Mouse (Mus musculus): ENCODE measurements around the gene Dpyd. TPM values are rescaled to one million over a fixed set of nuclear protein-coding genes. Genes with fewer than 3 reads are reported as not detected.

Gene Dpyd
- polyA plus RNA-seq, 1 experiment from 2014 or later = 6.8 TPM

DNA sequence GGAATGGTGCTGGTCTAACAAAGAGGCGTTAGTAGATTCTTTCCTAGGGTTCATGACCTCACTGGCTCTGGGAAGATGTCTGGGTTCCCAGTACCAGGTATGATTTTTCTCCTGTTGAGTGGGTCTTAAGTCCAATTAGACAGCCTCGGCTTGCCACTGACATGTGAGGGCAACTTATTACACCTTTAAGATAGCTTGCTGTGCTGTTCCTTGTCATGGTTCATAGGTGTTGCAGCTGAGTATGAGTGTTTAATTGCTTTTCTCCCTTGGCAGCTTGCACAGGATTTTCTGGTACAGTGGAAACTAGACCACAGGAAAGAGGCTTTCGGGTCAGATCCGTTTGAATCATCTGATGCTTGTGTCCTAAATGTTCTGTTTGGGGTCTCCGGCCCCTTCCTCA, 290.8 kb downstream of the Dpyd start:
- DNase-seq (no peak), ATAC-seq (ENCODE audit: insufficient read depth) (no peak)
- Histone ChIP-seq H3K9ac (no peak overlapping the region), H3K4me1 (ENCODE audit: insufficient read depth) (no peaks in the 10 kb centered on the region), H3K27me3 (ENCODE audit: insufficient read depth, low read length) (no peaks in the 10 kb centered on the region), H3K4me3 (ENCODE audit: low read depth, low read length) (no peak overlapping the region), H3K27ac (ENCODE audit: low read depth) (no peak overlapping the region), H3K36me3 (ENCODE audit: insufficient read depth) (no peaks in the 10 kb centered on the region), H3K9me3 (ENCODE audit: low read depth, low read length) (no peaks in the 10 kb centered on the region), H3K4me2 (no peak overlapping the region)
- 77% methylated on average over 5 of the region's 5 CpGs for WGBS
- TF ChIP-seq CTCF (IDR thresholded peaks at IDR 0.05; ENCODE audit: low read depth) = no peak

DNA sequence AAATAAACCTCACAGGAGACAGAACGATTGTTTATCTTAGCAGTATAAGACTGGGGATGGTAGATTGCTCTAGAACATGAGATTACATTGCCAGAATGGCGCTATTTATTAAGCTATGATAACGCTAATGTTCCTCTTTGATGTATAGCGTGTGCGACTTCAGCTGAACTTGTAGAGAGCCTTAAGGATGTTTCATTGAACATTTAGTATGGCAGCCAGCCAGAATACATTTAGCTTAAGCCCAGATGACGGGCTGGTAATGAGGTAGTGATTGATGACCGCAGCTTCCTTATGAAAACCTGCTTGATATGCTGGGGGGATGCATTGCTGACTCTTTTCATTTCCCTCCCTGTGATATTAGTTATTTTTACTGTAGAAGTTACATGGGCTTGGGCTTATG, 293.5 kb downstream of the Dpyd start:
- no peak overlapping the region for H3K4me3 ChIP-seq (ENCODE audit: low read depth, low read length)
- no peaks in the 10 kb centered on the region for H3K36me3 ChIP-seq (ENCODE audit: insufficient read depth)
- WGBS = 25% methylated on average over 7 of the region's 7 CpGs
- TF ChIP-seq CTCF (IDR thresholded peaks at IDR 0.05; ENCODE audit: low read depth) = no peak
- no peaks in the 10 kb centered on the region for H3K4me1 ChIP-seq (ENCODE audit: insufficient read depth)
- H3K9ac ChIP-seq = no peak overlapping the region
- peak; percentile 63 for ATAC-seq (ENCODE audit: insufficient read depth)
- H3K27ac ChIP-seq (ENCODE audit: low read depth) = no peak overlapping the region
- peak; percentile 57 for DNase-seq
- no peaks in the 10 kb centered on the region for H3K27me3 ChIP-seq (ENCODE audit: insufficient read depth, low read length)
- no peak overlapping the region for H3K4me2 ChIP-seq
- no peaks in the 10 kb centered on the region for H3K9me3 ChIP-seq (ENCODE audit: low read depth, low read length)

DNA sequence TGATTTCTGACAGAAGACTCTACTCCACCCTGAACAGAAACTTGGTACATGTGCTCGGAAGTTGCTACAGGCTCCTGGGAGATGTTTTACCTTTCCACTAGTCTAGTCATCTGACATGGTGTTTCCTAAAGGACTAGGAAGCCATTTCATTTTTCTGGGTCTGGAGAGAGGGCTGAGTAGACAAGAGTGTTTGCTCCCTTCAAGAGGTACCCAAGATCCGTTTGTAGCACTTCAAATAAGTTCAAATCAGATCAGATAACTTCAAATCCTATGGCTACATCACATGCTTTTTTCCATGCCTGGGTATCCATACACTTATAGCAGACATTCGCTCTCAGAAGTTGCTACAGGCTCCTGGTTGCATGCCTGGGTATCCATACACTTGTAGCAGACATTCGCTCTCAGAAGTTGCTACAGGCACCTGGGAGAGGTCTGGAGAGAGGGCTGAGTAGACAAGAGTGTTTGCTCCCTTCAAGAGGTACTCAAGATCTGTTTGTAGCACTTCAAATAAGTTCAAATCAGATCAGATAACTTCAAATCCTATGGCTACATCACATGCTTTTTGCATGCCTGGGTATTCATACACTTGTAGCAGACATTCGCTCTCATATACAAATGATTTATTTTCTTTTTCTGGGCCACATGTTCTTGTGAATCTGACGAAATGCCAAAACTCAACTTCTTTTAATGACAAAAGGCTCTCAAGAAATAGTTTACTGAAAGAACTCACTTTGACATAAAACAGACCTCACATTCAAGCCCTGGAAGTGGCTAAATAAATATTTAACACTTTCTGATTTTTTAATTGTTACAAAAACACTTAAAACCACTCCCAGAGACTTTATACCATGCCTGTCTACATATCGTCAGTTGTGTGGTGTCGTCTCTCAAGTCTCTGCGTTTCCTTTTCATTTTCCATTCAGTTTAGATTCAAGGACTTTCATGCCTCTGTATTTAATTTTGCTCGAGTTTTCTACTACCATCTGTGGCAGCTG, 307.5 kb downstream of the Dpyd start:
- DNase-seq = peak; percentile 52
- WGBS = 51% methylated on average over 10 of the region's 10 CpGs

DNA sequence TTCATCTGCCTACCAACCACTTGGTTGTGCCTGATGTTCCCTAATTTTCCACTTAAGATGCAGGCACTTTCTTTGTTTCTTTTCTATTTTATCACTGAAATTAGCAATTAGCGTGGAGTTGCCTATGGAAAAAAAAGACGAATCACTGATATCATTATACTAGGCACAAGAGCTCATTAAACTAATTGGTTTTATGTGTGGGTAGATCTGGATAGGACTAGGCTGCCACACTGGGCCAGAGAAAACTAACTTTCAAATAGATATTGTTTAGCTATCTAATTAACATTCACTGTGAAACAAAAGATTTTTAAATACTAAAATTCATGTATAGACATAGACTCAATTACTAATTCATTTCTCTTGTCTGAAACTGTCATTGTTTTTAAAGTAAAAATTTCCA, 313.9 kb downstream of the Dpyd start:
- Histone ChIP-seq H3K4me3 (ENCODE audit: low read depth, low read length) (no peak overlapping the region), H3K9ac (no peak overlapping the region), H3K27ac (ENCODE audit: low read depth) (no peak overlapping the region), H3K4me2 (no peak overlapping the region), H3K36me3 (ENCODE audit: insufficient read depth) (no peaks in the 10 kb centered on the region), H3K27me3 (ENCODE audit: insufficient read depth, low read length) (no peaks in the 10 kb centered on the region), H3K4me1 (ENCODE audit: insufficient read depth) (no peaks in the 10 kb centered on the region), H3K9me3 (ENCODE audit: low read depth, low read length) (no peaks in the 10 kb centered on the region)
- DNase-seq (no peak), ATAC-seq (ENCODE audit: insufficient read depth) (no peak)
- 88% methylated on average over 2 of the region's 2 CpGs for WGBS
- TF ChIP-seq CTCF (IDR thresholded peaks at IDR 0.05; ENCODE audit: low read depth) = no peak

More for the DNA sequence above, 307.5 kb downstream of the Dpyd start:
- Histone ChIP-seq H3K27me3 (ENCODE audit: insufficient read depth, low read length) (no peaks in the 10 kb centered on the region), H3K4me2 (no peak overlapping the region), H3K4me3 (ENCODE audit: low read depth, low read length) (no peak overlapping the region), H3K9ac (no peak overlapping the region), H3K27ac (ENCODE audit: low read depth) (no peak overlapping the region), H3K36me3 (ENCODE audit: insufficient read depth) (no peaks in the 10 kb centered on the region), H3K4me1 (ENCODE audit: insufficient read depth) (no peaks in the 10 kb centered on the region), H3K9me3 (ENCODE audit: low read depth, low read length) (no peaks in the 10 kb centered on the region)
- no peak for TF ChIP-seq CTCF (IDR thresholded peaks at IDR 0.05; ENCODE audit: low read depth)
- ATAC-seq (ENCODE audit: insufficient read depth) = peak; percentile 98

DNA sequence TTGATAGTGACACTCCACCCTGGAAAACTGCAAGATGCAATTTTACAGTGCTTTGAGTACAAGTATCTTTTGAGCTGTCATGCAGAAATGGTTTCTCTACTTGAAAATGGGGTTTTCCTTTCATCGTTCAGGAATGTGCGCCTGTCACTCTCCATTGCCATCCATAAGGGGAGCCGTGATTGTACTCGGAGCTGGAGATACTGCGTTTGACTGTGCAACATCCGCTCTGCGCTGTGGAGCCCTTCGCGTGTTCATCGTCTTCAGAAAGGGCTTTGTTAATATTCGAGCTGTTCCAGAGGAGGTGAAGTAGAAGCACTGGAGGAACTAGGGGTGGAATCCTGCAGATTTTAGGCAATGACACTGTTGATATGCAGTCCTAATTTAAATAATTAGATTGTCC, 337.1 kb downstream of the Dpyd start:
- no peak overlapping the region for H3K27ac ChIP-seq (ENCODE audit: low read depth)
- DNase-seq (no peak), ATAC-seq (ENCODE audit: insufficient read depth) (no peak)
- H3K36me3 ChIP-seq (ENCODE audit: insufficient read depth) = no peaks in the 10 kb centered on the region
- H3K9me3 ChIP-seq (ENCODE audit: low read depth, low read length) = no peaks in the 10 kb centered on the region
- no peak for TF ChIP-seq CTCF (IDR thresholded peaks at IDR 0.05; ENCODE audit: low read depth)
- no peaks in the 10 kb centered on the region for H3K27me3 ChIP-seq (ENCODE audit: insufficient read depth, low read length)
- no peak overlapping the region for H3K9ac ChIP-seq
- no peak overlapping the region for H3K4me2 ChIP-seq
- WGBS = 80% methylated on average over 11 of the region's 11 CpGs
- no peak overlapping the region for H3K4me3 ChIP-seq (ENCODE audit: low read depth, low read length)
- no peaks in the 10 kb centered on the region for H3K4me1 ChIP-seq (ENCODE audit: insufficient read depth)

DNA sequence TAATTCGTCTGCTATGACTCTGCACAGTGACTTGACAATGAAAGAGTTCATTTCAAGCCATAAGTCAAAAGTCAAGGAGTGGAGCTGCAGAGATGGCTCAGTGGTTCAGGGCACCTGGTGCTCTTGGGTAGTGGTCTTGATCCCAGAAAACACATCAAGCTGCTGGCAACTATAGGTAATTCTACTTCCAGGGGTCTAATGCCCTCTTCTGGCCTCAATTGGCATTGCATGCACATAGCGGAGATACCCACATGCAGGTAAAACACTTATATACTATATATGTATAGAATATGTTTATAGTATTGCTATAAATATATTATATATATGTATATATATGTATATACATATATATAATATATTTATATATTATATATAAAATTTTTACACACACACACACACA, 429.4 kb downstream of the Dpyd start:
- Histone ChIP-seq H3K27me3 (ENCODE audit: insufficient read depth, low read length) (no peaks in the 10 kb centered on the region), H3K4me2 (no peak overlapping the region), H3K4me3 (ENCODE audit: low read depth, low read length) (no peak overlapping the region), H3K27ac (ENCODE audit: low read depth) (no peak overlapping the region), H3K4me1 (ENCODE audit: insufficient read depth) (no peaks in the 10 kb centered on the region), H3K9me3 (ENCODE audit: low read depth, low read length) (no peaks in the 10 kb centered on the region), H3K36me3 (ENCODE audit: insufficient read depth) (no peaks in the 10 kb centered on the region), H3K9ac (no peak overlapping the region)
- TF ChIP-seq CTCF (IDR thresholded peaks at IDR 0.05; ENCODE audit: low read depth) = 0 out of 2 replicates have a peak, but pooled peaks have one; percentile 13
- WGBS = 84% methylated on average over 2 of the region's 2 CpGs
- DNase-seq = no peak
- ATAC-seq (ENCODE audit: insufficient read depth) = no peak

DNA sequence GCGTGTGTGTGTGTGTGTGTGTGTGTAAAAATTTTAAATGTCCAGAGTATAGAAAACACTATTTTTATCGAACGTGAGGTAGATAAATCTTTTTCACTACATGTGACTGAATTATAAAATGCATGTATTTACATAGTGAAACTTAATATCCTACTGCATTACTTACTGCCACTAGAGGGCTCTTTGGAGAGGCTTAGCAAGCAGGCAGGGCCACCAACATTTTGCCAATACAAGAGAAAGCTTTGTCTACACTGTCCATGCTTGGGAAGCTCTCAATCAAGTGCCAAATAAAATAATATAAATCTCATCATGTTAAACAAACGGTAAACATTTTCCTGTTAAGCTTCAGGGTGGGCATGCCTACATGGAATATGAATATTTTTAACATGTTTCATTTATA, 429.9 kb downstream of the Dpyd start:
- Histone ChIP-seq H3K27me3 (ENCODE audit: insufficient read depth, low read length) (no peaks in the 10 kb centered on the region), H3K36me3 (ENCODE audit: insufficient read depth) (no peaks in the 10 kb centered on the region), H3K9ac (no peak overlapping the region), H3K9me3 (ENCODE audit: low read depth, low read length) (no peaks in the 10 kb centered on the region), H3K27ac (ENCODE audit: low read depth) (no peak overlapping the region), H3K4me2 (no peak overlapping the region), H3K4me1 (ENCODE audit: insufficient read depth) (no peaks in the 10 kb centered on the region), H3K4me3 (ENCODE audit: low read depth, low read length) (no peak overlapping the region)
- WGBS = 76% methylated on average over 4 of the region's 4 CpGs
- peak; percentile 41 for DNase-seq
- TF ChIP-seq CTCF (IDR thresholded peaks at IDR 0.05; ENCODE audit: low read depth) = peak; percentile 47
- ATAC-seq (ENCODE audit: insufficient read depth) = no peak

All from lung, embryonic 14.5 days (tissue).